Mouse (Mus musculus): ENCODE results near the gene Tbc1d7. TPM values are rescaled to one million over a fixed set of nuclear protein-coding genes. Genes with fewer than 3 reads are reported as not detected.

Tbc1d7 gene
- 73.4 and 80.5 TPM in 2 replicates for polyA plus RNA-seq (2015; fragmentation: Nextera tagmentation; extraction: Ambion mirVana)

GRCm38 (mm10) chr13:43171020-43171710 lies at the start of gene Tbc1d7:
Gene Tbc1d7 (minus strand): TSS chr13:43171501.

Other genes with a start within 250 kb of the Tbc1d7 start
- 3.0 and 3.4 TPM in 2 replicates for gene Gfod1, start 132.7 kb upstream of the Tbc1d7 start, polyA plus RNA-seq (2015; fragmentation: Nextera tagmentation; extraction: Ambion mirVana)
- gene Sirt5, start 194.0 kb upstream of the Tbc1d7 start, polyA plus RNA-seq (2015; fragmentation: Nextera tagmentation; extraction: Ambion mirVana), result 21.3 and 25.2 TPM in 2 replicates
- 185 and 199 TPM in 2 replicates for gene Nol7, start 226.9 kb upstream of the Tbc1d7 start, polyA plus RNA-seq (2015; fragmentation: Nextera tagmentation; extraction: Ambion mirVana)